Mouse (Mus musculus) hindbrain, postnatal 0 days (tissue): ENCODE results near the gene Casp9. TPM values are rescaled to one million over a fixed set of nuclear protein-coding genes. Genes with fewer than 3 reads are reported as not detected.
A peak's percentile ranks its signal among the peaks of the same experiment; 100 is the strongest.

Experiments
- ATAC-seq: fragments of 200-750 bp; cut with Nextera tagmentation; 2 replicates; pipeline ENCODE4 v1.8.0; 2017; ENCODE audit warnings: mild to moderate bottlenecking, moderate TSS enrichment, moderate library complexity
- DNase-seq: peaks from one replicate; pipeline ENCODE4 v3.0.0-alpha.2; 2015; ENCODE audit warnings: low spot score
- H3K27ac ChIP-seq: fragments of 300-500 bp; sonication (generic); 2 replicates; pipeline ENCODE4 v1.5.1; 2014; ENCODE audit warnings: mild to moderate bottlenecking
- H3K27me3 ChIP-seq: fragments of 300-500 bp; sonication (generic); 2 replicates; pipeline ENCODE4 v1.6.1; 2014; ENCODE audit warnings: low read length, mixed read lengths; ENCODE audit not compliant: insufficient read depth
- H3K36me3 ChIP-seq: fragments of 300-500 bp; sonication (generic); 2 replicates; pipeline ENCODE4 v1.6.1; 2014; ENCODE audit warnings: low read length, mixed read lengths; ENCODE audit not compliant: insufficient read depth
- H3K4me1 ChIP-seq: fragments of 300-500 bp; sonication (generic); 2 replicates; pipeline ENCODE4 v1.6.1; 2014; ENCODE audit warnings: antibody characterized with exemption, low read length, mixed read lengths; ENCODE audit not compliant: insufficient read depth
- H3K4me2 ChIP-seq: fragments of 300-500 bp; sonication (generic); 2 replicates; pipeline ENCODE4 v1.6.1; 2014; ENCODE audit warnings: low read depth, mild to moderate bottlenecking, low read length, moderate library complexity, mixed read lengths
- H3K4me3 ChIP-seq: fragments of 300-500 bp; sonication (generic); 2 replicates; pipeline ENCODE4 v1.5.1; 2014; ENCODE audit warnings: low read length
- H3K9ac ChIP-seq: fragments of 300-500 bp; sonication (generic); replicated peaks from 2 replicates; pipeline ENCODE4 v1.6.1; 2014; ENCODE audit warnings: mild to moderate bottlenecking, low read length, moderate library complexity, mixed read lengths
- H3K9me3 ChIP-seq: fragments of 300-500 bp; sonication (generic); 2 replicates; pipeline ENCODE4 v1.6.1; 2016; ENCODE audit warnings: low read length, mixed read lengths
- CTCF ChIP-seq: IDR thresholded peaks from 2 replicates; pipeline ENCODE4 v1.5.1; 2016; ENCODE audit warnings: antibody characterized with exemption, control low read depth, low read depth
- WGBS: fragments of 180-500 bp; shearing (Covaris S2); extraction: QIAGEN DNeasy Blood & Tissue Kit; methylation state at CpG from one replicate; pipeline ENCODE4 v1.1.7; 2014; 5-methylcytosine and 5-hydroxymethylcytosine counted together
- polyA plus RNA-seq: library from polyadenylated mRNA; unstranded; fragments of >200 nt; fragmentation: Nextera tagmentation; extraction: Ambion mirVana; gene quantifications from 2 replicates; pipeline ENCODE4 v1.2.1, GENCODE M21; 2015
- total RNA-seq: library from RNA; depleted of rRNA; stranded (reverse); fragments of >200 nt; gene quantifications from 2 replicates; pipeline ENCODE4 v1.2.3, GENCODE M21; 2014

Gene Casp9
- total and polyA plus RNA-seq, 2 experiments from 2014 or later, result 20.3 to 29.1 TPM

DNA sequence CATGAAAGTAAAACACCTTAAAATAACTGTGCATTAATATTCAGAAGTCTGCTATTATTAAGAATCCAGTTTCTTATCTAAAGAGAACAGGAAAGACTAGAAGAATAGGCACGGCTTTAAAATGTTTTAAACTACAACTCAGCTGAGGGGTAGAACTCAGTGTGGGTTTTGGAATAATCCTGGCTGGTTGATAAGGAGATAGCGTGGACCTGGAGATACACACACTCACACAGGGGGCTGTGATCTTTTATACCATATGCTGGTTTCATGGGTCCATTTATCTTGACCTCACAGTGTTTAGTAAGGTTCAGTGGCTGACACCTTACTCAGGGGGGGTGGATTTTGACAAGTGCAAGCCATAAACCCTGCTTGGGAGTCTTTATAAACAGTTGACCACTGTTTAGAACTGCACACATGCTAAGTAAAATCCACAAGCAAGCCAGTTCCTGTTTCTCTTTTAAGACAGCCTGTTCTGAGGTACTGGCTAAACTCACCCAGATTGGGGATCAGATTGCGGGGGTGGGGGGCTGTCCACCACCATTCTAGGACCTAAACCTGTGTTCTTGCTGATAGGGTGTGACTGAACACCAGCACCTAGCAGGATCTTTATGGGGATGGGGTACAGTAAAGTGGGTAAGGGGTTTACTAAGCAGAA is 3.7 kb upstream of the Casp9 start:
- no peaks in the 10 kb centered on the region for H3K27me3 ChIP-seq
- peak overlapping the region; percentile 97 for H3K9ac ChIP-seq
- peak overlapping the region; percentile 98 for H3K4me3 ChIP-seq
- no peak for TF ChIP-seq CTCF
- H3K36me3 ChIP-seq, result peaks cover 11% of the 10 kb centered on the region; the same call in 1 of the 2 replicates
- H3K27ac ChIP-seq, result peak overlapping the region; percentile 88
- 53% methylated on average over 3 of the region's 3 CpGs for WGBS
- no peak for DNase-seq
- H3K4me2 ChIP-seq, result peak overlapping the region; percentile 93
- no peak for ATAC-seq
- H3K9me3 ChIP-seq, result no peaks in the 10 kb centered on the region
- peaks cover 6% of the 10 kb centered on the region; the same call in 1 of the 2 replicates for H3K4me1 ChIP-seq

DNA sequence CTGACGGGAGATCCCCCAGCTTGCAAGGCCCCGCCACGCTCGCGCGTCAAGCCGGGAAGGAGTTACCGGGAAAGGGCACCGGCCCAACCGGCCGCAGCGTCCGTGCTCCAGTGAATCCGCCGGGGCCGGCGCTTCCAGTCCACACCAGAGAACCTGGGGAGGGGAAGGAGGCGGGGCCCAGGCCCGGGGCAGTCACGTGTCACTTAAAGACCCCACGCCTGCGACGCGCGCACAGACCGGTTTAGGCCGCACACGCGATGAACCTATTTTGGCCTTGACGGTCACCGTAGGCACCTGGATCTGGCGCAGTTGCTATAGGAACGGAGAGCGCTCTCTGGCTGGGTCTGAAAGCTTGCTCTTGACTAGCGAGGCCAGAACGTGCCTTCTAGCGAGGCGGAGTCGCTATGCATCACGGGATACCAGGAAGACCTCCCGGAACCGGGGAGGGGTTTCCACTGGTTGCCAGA is 2.9 kb upstream of the Casp9 start, which contains the start of gene Dnajc16:
Gene Dnajc16, minus strand, starts transcription at position 408 of the 467 bp plus-strand sequence.
- Histone ChIP-seq H3K9ac (peak within 1 kb of the TSS; percentile 97), H3K9me3 (no peaks in the 10 kb centered on the region), H3K27ac (peak within 1 kb of the TSS; percentile 88), H3K36me3 (peaks cover 3% of the 10 kb centered on the region; the same call in 1 of the 2 replicates), H3K4me1 (peaks cover 11% of the 10 kb centered on the region), H3K4me2 (peak within 1 kb of the TSS; percentile 93), H3K27me3 (no peaks in the 10 kb centered on the region), H3K4me3 (peak within 1 kb of the TSS; percentile 98)
- under 1% methylated on average over 41 of the region's 42 CpGs for WGBS
- peak; percentile 100 for DNase-seq
- peak; percentile 91 for ATAC-seq
- peak; percentile 37 for TF ChIP-seq CTCF

DNA sequence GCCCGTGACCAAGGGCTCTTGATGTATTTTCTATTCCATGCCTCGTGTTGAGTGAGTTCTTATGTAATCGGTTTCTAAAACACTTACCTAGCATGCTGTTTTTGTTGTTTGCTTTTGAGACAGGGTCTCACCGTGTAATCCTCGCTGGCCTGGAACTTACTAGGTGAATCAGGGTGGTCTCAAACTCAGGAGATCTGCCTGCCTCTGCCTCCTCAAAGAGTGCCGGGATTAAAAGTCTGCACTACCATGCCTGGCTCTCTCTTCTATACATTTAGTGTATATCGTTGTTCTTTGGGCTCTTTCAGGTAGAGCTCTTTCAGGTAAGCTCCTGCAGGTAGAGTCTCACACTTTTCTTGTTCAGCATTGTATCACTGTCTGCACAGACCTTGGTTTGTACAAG is 1.9 kb upstream of the Casp9 start:
- no peak overlapping the region for H3K4me3 ChIP-seq
- ATAC-seq, result no peak
- H3K9me3 ChIP-seq, result no peaks in the 10 kb centered on the region
- no peaks in the 10 kb centered on the region for H3K27me3 ChIP-seq
- no peak overlapping the region for H3K9ac ChIP-seq
- no peak for DNase-seq
- H3K27ac ChIP-seq, result no peak overlapping the region
- H3K4me1 ChIP-seq, result peaks cover 11% of the 10 kb centered on the region
- H3K4me2 ChIP-seq, result no peak overlapping the region
- WGBS, result 86% methylated on average over 7 of the region's 7 CpGs
- H3K36me3 ChIP-seq, result no peaks in the 10 kb centered on the region; the same call in 1 of the 2 replicates
- TF ChIP-seq CTCF, result no peak

DNA sequence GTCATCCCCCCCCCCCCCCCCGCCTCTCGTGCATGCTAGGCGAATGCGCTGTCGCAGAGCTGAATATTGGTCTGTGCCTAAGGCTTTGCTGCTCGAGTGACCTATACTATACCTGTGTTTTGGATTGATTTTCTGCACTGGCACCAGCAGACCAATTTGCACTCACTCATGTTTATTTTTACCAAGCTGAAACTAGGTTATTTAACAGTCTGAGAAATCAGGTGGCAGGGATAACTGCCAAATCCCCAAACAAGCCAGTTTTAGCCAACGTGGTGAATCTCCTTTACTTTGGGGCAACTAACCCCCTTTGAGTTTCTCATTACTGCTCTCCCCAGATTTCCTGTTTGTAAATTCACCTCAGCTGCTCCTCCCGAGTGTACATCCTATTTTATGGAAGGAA is 1.5 kb upstream of the Casp9 start:
- no peak overlapping the region for H3K9ac ChIP-seq
- peaks cover 11% of the 10 kb centered on the region for H3K4me1 ChIP-seq
- DNase-seq (no peak), ATAC-seq (no peak)
- TF ChIP-seq CTCF, result no peak
- H3K27ac ChIP-seq, result peak overlapping the region; percentile 94; the same call in 1 of the 2 replicates
- no peaks in the 10 kb centered on the region for H3K27me3 ChIP-seq
- no peaks in the 10 kb centered on the region; the same call in 1 of the 2 replicates for H3K36me3 ChIP-seq
- 92% methylated on average over 8 of the region's 8 CpGs for WGBS
- no peak overlapping the region for H3K4me3 ChIP-seq
- no peak overlapping the region for H3K4me2 ChIP-seq
- no peaks in the 10 kb centered on the region for H3K9me3 ChIP-seq

DNA sequence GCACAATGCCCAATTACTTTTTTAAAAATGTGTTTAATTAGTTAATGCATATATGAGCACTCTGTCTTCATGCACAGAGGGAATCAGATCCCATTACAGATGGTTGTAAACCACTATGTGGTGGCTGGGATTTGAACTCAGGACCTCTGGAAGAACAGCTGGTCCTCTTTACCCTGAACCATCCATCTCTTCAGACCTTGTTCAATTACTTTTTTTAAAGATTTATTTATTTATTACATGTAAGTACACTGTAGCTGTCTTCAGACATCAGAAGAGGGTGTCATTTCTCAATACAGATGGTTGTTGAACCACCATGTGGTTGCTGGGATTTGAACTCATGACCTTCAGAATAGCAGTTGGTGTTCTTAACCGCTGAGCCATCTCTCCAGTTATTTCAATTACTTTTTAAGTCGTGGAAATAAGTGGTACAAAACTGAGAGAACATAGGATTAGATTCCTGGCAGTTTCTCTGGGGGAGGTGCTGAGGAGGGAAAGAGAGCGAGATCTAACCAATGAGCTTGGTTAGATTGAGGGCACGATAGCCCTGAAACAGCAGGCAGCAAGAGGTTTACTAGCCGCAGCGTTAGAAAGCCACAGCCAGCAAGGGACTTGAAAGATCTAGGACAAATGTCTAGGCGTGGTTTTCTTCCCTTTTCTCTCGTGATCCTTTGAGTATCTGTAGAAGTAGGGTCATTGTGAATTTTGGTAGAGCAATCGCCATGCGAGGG is 694 bp upstream of the Casp9 start:
- Histone ChIP-seq H3K4me1 (peaks cover 11% of the 10 kb centered on the region), H3K9ac (peak overlapping the region; percentile 68), H3K27ac (peak overlapping the region; percentile 94), H3K36me3 (no peaks in the 10 kb centered on the region; the same call in 1 of the 2 replicates), H3K9me3 (no peaks in the 10 kb centered on the region), H3K27me3 (no peaks in the 10 kb centered on the region), H3K4me3 (peak overlapping the region; percentile 72), H3K4me2 (peak overlapping the region; percentile 65)
- ATAC-seq, result no peak
- TF ChIP-seq CTCF, result no peak
- no peak for DNase-seq
- 10% methylated on average over 10 of the region's 10 CpGs for WGBS

DNA sequence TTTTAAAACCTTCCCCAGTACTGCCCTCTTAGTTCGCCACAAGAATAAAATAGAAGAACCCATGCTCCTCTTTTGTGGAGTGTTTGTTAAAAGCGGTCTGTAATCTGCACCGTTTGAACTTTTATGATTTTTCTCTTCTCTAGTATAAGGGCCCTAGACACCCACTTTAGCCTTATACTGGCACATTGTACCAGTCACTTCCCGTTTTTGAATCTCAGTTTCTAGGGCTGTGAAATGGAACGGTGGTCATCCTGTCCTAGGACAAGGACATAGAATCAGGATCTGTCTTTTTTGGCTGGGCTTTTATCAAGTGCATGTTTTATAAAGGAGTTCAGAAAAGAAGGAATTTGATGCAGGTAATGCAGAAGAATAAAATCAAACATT is 732 bp downstream of the Casp9 start:
- Histone ChIP-seq H3K9ac (peak overlapping the region; percentile 68), H3K4me3 (peak overlapping the region; percentile 72), H3K27me3 (no peaks in the 10 kb centered on the region), H3K36me3 (no peaks in the 10 kb centered on the region), H3K9me3 (no peaks in the 10 kb centered on the region), H3K4me1 (peaks cover 11% of the 10 kb centered on the region), H3K4me2 (peak overlapping the region; percentile 65), H3K27ac (peak overlapping the region; percentile 94)
- no peak for TF ChIP-seq CTCF
- DNase-seq (no peak), ATAC-seq (no peak)
- WGBS, result 8% methylated on average over 5 of the region's 5 CpGs

DNA sequence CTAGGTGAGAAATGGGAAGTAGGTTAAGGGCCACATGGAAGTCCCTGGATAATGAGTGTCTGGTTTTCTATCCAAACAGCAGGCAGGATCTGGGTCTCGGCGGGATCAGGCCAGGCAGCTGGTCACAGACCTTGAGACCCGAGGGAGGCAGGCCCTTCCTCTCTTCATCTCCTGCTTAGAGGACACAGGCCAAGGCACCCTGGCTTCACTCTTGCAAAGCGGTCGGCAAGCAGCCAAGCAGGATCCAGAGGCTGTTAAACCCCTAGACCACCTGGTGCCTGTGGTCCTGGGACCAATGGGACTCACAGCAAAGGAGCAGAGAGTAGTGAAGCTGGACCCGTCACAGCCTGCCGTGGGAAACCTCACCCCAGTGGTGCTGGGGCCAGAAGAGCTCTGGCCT is 2.9 kb downstream of the Casp9 start:
- 89% methylated on average over 7 of the region's 7 CpGs for WGBS
- DNase-seq, result no peak

More for the DNA sequence above, 2.9 kb downstream of the Casp9 start:
- H3K4me1 ChIP-seq, result peaks cover 6% of the 10 kb centered on the region
- H3K36me3 ChIP-seq, result no peaks in the 10 kb centered on the region
- H3K27me3 ChIP-seq, result no peaks in the 10 kb centered on the region
- no peak overlapping the region for H3K27ac ChIP-seq
- no peaks in the 10 kb centered on the region for H3K9me3 ChIP-seq
- H3K4me2 ChIP-seq, result no peak overlapping the region
- TF ChIP-seq CTCF, result no peak
- H3K4me3 ChIP-seq, result no peak overlapping the region
- H3K9ac ChIP-seq, result no peak overlapping the region
- ATAC-seq, result no peak
